Mouse (Mus musculus) kidney, adult 2 months (tissue): ENCODE data around the gene Npm3.

Source experiments
- CTCF ChIP-seq: fragments of 200-500 bp; conservative IDR thresholded peaks from 2 replicates; pipeline ENCODE4 v1.5.1; 2011; ENCODE audit warnings: low read depth, mild to moderate bottlenecking, control low read depth, low read length, moderate library complexity, mixed read lengths; ENCODE audit not compliant: insufficient read depth, insufficient read length
- POLR2A ChIP-seq: fragments of 200-500 bp; IDR thresholded peaks from one replicate; pipeline ENCODE4 v1.6.1; 2011; ENCODE audit warnings: low read depth, low read length, control low read depth

GRCm38 (mm10) chr19:45734191-45734590 is 15.2 kb downstream of the Npm3 start:
- TF ChIP-seq CTCF (no peak), POLR2A (no peak)
